Mouse (Mus musculus) kidney, postnatal 36 days (tissue): ENCODE measurements around the gene Rap1a.
"Not testable (repeated sequence)": the region's sequence is repeated elsewhere in the genome, so short reads cannot be mapped to it uniquely, and the experiment has no call there.

Source experiments
- DNase-seq, 2 experiments: peaks; one replicate each; pipeline ENCODE4 v3.0.0; 2021 to 2022; ENCODE audit warnings: mixed read lengths in 2 of 2

Gene Rap1a

GRCm38 (mm10) chr3:105714091-105714819 lies 86.9 kb downstream of the Rap1a start:
- no peak for DNase-seq

DNA sequence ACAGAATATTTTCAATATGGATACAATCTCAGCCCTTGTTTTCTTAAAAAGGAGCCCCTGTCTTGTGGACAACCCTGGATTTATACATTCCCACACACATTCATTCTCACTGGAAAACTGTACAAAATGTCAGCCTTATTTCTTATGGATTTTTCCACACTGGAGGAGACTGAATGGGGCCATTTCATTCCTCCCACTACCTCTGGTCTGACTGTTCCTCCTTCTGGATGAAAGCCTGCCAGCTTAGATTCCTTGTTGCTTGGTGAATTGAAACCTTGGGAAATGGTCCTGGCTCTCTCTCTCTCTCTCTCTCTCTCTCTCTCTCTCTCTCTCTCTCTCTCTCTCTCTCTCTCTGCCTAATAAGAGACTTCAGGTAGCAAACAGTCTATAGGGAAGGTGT lies 88.3 kb downstream of the Rap1a start:
- DNase-seq: no peak

GRCm38 (mm10) chr3:105711741-105712140 lies 89.4 kb downstream of the Rap1a start:
- DNase-seq: no peak

GRCm38 (mm10) chr3:105710246-105710645 lies 90.9 kb downstream of the Rap1a start:
- DNase-seq: no peak

- DNase-seq: no peak
These were observed 93.5 kb downstream of the Rap1a start for GRCm38 (mm10) chr3:105707590-105707989.

GRCm38 (mm10) chr3:105706366-105707020 lies 94.6 kb downstream of the Rap1a start:
- peak in 1 of 2 experiments; percentile 49 for DNase-seq

- no peak for DNase-seq
These were observed 95.6 kb downstream of the Rap1a start for GRCm38 (mm10) chr3:105705561-105705960.

- DNase-seq: peak; percentile 29 to 60
These were observed 96.0 kb downstream of the Rap1a start for GRCm38 (mm10) chr3:105705061-105705549.

DNA sequence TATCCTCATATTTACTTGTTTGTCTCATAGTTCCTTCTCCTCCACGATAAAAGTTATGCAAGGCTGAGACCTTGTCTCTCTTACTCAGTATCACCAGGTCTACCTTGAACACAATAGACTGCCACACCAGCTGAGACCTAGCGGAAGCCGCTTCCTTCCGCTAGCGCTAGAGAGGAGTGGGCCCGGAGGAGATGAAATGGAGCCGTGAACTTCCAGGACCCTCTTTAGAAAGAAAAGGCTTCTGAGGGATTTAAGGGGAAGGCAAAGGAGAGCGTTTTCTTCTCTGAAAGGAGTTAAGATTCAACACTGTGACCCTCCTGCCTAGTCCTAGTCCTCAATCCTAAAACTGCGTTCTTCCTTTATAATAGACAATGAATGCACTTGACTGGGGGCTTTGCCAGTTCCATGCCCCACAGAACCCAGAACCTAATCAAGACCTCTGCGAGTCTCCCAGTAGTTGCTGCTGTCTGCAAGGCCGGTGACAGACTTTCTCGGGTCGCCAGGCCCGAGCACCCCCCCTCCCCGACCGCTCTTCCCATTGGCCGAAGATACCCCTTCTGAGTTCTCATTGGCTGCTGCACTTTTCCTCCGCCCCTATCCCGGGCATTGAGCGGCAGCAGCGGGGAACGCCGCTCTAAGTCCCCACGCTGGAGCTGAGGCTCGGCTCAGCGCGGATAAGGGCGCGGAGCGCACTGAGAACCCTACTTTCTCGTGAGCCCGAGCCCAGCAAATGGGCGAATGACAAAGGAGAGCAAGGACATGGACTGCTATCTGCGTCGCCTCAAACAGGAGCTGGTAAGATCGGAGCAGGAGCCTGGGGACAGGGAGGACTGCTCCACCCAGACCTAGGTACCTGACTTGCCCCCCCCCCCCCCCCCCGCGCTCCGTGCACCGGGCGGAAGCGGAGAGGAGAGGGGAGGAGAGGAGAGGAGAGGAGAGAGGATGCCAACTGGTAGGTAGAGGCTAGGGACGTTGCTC lies 96.8 kb downstream of the Rap1a start, which contains the start of gene Inka2:
Inka2 (plus strand) TSS at position 569 of the 978 bp plus-strand sequence.
- peak; percentile 77 to 83 for DNase-seq

DNA sequence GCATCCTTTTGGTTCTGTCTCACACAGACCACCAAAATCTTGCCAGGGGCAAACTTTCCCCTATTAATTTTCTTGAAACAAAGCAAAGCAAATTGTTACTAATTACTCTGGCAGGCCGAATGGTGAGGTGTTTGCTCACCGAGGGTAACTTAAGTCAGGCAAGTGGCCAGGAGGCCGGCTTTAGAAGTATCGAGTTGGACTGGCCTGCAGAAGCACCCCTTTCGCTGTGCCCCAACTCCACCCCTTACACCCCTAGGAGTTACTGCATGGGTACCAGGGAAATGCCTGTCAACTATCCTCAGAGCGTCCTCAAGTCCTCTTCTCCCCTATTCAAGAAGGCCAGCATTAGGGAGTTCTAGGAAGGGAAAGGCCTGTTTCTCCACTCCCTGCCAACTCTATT lies 97.6 kb downstream of the Rap1a start:
- no peak for DNase-seq

GRCm38 (mm10) chr3:105701399-105701798 lies 99.7 kb downstream of the Rap1a start:
- DNase-seq: peak; percentile 32 to 48

GRCm38 (mm10) chr3:105700786-105701185 lies 100.3 kb downstream of the Rap1a start:
- DNase-seq: not testable (repeated sequence)

DNA sequence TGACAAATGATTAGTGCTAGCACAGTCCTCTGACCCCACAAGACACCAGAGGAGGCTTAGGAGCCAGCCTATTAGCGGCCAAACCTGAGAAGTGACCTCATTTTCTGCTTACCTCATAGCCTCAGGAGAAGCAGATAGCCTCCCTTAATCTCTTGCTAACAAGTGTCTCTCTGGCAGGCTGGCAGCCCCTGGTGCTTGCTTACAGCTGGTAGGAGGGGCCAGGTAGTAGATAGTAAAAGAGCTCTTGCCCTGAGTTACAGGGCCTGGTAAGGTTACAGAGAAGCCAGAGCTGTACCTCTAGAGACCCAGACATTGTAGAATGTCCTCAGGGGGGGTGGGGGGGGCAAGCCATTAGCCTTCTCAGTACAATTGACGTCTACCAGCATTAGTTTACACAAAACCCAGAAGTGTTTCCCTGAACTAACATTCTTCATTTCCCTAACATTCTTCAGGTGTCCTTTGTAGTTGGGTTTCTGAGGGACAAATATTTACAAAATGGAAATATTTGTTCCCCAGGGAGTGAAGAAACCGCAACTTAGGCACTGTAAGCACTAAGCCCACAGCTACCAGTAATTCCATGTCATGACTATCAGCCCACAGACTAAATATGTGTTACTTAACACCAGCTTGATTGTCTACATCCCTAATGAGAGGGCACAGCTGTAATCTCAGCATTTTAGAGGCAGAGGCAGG lies 101.7 kb downstream of the Rap1a start:
- no peak for DNase-seq

GRCm38 (mm10) chr3:105698311-105698710 lies 102.8 kb downstream of the Rap1a start:
- no peak for DNase-seq

DNA sequence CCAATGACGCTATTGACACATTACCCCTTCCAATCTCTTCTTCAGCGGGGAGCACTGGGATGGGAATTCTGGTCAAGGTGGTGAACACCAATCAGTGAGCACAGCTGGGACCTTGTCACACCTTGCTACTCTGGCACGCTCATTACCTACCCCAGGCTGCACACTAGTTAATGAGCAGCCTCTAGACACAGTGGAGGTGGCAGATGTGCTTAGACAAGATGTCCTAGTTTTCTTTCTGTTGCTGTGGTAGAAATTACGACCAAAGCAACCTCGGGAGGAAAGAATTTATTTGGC lies 104.0 kb downstream of the Rap1a start:
- no peak for DNase-seq

GRCm38 (mm10) chr3:105696387-105697147 lies 104.6 kb downstream of the Rap1a start:
- DNase-seq: no peak

DNA sequence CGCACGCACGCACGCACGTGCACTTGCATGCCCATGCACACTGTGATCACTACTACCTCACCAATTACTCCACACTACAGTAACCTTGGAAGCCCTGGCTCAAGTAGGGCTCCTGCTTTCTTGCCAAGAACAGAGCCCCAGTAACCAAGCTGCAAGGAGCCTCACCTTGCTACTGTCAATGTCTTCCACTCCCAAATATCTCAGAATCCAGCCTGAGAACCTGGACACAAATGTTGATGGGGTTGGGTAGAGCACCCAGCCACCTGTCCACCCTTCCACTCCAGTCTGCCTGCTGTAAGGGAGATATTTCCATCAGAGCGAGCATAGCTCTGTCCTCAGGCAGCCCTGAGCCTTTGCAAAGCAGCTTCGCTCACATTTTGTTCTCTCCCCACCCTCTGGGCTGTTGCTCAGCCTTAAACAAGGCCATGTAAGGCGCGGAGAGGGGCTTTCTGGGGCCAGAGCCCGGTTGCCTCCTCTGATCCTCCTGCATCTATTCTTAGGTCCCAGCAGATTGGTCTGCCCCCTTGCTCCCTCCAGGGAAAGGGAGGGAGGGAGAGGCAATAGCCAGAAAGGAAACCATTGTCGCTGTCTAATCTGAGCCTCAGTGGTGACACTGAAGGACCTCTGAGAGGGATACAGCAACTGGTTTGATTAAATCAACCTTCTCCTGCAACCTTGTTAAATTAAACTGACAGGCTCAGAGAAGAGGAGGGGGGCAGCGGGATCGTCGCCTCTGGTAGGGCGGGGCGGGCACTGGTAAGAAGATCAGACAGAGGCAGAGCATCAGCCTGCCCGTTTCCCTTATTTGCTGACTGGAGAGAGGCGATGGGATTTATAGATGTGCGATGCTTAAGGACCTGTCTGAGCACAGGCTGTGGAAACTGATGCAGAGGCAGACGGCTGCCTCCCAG lies 105.4 kb downstream of the Rap1a start:
- no peak for DNase-seq

DNA sequence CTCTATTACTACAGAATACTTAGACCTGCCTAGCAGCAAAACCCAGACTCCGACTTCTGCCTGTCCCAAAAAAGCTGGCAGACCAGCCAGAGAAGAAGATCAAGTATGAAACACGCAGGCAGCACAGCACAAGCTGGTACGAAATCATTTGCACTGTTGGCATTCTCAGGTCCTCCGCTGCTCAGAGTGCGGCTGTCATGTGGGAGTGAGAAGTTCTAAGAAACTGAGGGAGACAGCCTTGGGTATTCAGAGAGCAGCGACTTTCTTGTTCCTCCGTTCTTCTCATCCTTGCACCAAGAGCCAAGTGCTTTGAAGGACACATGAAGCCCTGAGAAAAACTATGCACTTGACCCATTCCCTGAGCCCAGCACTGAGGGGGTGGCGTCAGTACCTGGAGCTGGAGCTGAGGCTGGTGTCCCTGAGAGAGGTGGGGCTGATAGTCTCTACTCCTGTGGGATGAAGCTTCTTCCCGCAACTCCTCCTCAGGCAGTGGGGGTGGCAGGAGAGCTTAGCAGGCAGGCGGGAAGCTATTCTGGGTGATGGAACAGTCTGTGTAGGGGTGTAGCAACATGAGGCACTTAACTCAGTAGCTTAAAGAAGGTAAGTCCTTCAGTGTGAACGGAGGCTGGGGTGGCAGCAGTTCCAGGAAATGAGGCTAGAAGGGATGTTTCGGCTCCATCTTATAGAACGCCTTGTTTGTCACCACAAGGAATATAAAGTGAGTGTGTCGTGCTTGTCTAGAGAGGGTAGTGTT lies 107.6 kb downstream of the Rap1a start:
- DNase-seq: no peak

DNA sequence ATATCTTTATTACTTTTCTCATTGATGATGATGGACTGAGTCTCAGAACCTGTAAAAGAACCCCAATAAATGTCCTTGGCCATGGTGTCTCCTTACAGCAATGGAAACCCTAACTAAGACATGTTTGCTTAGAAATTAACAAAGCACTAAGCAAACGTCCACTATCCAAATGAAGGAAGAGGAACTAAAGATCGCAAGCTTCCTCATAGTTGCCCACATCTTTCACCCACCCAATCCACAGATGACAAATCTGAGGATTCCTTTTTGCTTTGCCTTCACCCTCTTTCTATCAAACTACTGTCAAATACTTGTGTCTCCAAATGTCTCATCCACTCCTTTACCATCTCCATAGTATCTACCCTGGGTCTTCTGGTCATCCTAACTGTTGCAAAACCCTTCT lies 112.6 kb downstream of the Rap1a start:
- DNase-seq: no peak
